Mouse (Mus musculus): ENCODE data around the gene Gm49339. TPM values are rescaled to one million over a fixed set of nuclear protein-coding genes. Genes with fewer than 3 reads are reported as not detected.
"Not testable (repeated sequence)": the region's sequence is repeated elsewhere in the genome, so short reads cannot be mapped to it uniquely, and the experiment has no call there.

Gm49339 gene
- not detected in 2 replicates for polyA plus RNA-seq (2016; fragmentation: Nextera tagmentation; extraction: Ambion mirVana)

DNA sequence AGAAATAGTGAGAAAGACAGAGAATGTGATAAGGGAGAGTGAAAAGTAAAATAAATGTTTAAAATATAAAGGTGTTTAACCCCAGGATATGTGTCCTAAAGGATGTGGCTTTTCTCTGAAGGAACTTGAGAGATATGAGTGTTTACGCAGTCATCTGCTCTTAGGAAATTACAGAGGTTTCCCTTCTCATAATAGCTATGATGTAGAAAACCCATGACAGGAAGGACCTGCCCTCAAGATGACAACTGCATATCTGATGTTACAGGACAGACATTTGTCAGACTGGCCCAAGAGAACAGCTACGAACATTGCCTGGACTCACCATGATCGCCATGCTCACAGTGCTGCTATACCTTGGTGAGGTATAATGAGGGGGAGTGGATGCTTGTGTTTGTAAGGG is at the start of gene Gm49339, which contains the start of gene Lilr4b:
Gene Gm49339 (plus strand): TSS at position 216 of the 400 bp plus-strand sequence.
Gene Lilr4b (plus strand): TSS at position 236 of the 400 bp plus-strand sequence.
- WGBS = 94% methylated on average over 1 of the region's 3 CpGs
- H3K27me3 ChIP-seq; H3K4me3 ChIP-seq; H3K27ac ChIP-seq; ATAC-seq (ENCODE audit: low FRiP score); H3K4me1 ChIP-seq; H3K9ac ChIP-seq; H3K4me2 ChIP-seq (replicated peaks); H3K9me3 ChIP-seq (replicated peaks); H3K36me3 ChIP-seq: not testable (repeated sequence)

DNA sequence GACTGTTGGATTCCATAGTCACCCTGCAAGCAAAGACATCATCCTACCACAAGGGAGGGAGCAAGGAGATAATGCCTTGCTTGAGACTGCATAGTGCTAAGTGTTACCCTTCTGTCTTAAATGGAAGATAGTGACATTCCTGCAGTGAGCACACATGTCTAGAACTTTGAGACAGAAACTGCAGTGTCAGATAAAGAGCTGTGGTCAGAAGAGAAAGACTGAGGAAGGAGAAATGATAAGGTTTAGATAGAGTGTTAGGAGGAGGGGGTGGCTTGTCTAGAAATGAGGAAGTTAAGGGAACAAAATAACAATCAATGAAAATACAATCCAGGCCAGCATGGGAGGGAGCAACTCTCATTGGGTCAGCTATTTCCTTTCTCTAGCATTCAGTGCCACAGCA is 47.5 kb upstream of the Gm49339 start:
- Histone ChIP-seq H3K4me2 (replicated peaks) (no peak overlapping the region), H3K4me1 (no peaks in the 10 kb centered on the region), H3K27ac (no peak overlapping the region), H3K9me3 (replicated peaks) (no peaks in the 10 kb centered on the region), H3K27me3 (no peaks in the 10 kb centered on the region), H3K4me3 (no peak overlapping the region), H3K36me3 (no peaks in the 10 kb centered on the region), H3K9ac (no peak overlapping the region)
- ATAC-seq (ENCODE audit: low FRiP score) = no peak

DNA sequence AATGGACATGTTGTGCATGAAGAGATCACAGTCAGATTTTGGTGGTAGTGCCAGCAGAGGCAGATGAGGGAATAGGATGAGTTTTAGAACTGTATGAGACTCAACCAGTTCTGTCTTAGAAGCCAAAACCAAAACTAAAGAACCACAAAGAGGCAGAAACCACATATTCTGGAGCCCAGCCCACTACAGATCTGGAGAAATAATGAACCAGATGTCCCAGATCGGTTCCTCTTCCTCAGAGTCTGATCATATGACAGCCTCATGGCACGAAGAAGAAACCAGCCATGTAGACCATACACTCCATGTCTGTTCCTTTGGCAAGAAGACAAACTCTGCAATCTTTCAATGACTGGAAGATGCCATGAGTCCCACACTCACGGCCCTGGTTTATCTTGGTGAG is 44.7 kb upstream of the Gm49339 start:
- Histone ChIP-seq H3K27ac (no peak overlapping the region), H3K4me2 (replicated peaks) (no peak overlapping the region), H3K9ac (no peak overlapping the region), H3K36me3 (no peaks in the 10 kb centered on the region), H3K4me1 (no peaks in the 10 kb centered on the region), H3K9me3 (replicated peaks) (no peaks in the 10 kb centered on the region), H3K27me3 (no peaks in the 10 kb centered on the region), H3K4me3 (no peak overlapping the region)
- ATAC-seq (ENCODE audit: low FRiP score) = no peak
- 89% methylated on average over 3 of the region's 3 CpGs for WGBS

DNA sequence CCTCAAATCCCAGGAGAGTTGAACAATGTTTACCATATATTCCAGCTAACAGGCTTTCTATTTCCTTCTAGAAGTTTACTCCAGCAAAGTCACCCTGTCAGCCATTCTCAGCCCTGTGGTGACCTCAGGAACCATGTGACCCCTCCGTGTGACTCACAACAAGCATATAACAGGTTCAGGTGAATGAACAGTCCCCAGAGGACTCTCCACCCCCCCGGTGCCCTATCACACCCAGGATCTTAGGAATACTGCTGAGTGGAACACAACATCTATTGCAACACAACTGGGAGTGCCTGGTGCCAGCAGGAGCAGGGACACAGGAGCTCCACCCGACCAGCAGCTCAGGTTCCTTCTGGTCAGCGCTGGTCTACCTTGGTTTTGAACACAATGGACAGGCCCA is 28.8 kb upstream of the Gm49339 start:
- Histone ChIP-seq H3K9me3 (replicated peaks) (no peaks in the 10 kb centered on the region), H3K4me3 (no peak overlapping the region), H3K4me2 (replicated peaks) (no peak overlapping the region), H3K4me1 (no peaks in the 10 kb centered on the region), H3K36me3 (no peaks in the 10 kb centered on the region), H3K27me3 (no peaks in the 10 kb centered on the region), H3K9ac (no peak overlapping the region), H3K27ac (no peak overlapping the region)
- WGBS = 85% methylated on average over 4 of the region's 4 CpGs
- no peak for ATAC-seq (ENCODE audit: low FRiP score)

DNA sequence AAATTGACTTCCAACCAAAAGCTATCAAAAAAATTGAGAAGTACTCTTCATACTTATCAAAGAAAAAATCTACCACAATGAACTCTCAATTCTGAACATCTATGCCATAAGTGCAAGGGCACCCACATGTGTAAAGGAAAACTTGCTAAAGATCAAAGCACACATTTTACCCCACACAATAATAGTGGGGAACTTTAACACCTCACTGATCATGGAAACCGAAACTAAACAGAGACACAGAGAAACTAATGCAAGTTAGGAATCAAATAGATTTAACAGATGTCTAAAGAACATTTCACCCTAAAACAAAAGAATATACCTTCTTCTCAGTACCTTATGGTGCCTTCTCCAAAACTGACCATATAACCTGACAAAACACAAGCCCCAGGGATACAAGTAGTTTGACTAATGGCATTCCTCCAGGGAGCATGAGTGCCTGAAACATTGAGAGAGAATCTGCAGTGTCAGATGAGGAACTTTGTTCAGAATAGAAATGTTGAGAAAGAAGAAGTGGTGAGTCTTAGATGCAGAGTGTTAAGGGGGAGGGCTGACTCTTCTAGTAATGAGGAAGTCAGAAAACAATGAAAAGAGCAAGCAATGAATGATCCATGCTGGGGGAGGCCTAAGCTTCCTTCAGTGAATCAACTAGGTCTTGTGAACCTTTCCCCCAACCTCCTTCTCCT is 26.7 kb upstream of the Gm49339 start:
- Histone ChIP-seq H3K36me3 (no peaks in the 10 kb centered on the region), H3K4me1 (no peaks in the 10 kb centered on the region), H3K9ac (no peak overlapping the region), H3K4me3 (no peak overlapping the region), H3K27ac (no peak overlapping the region), H3K4me2 (replicated peaks) (no peak overlapping the region), H3K9me3 (replicated peaks) (no peaks in the 10 kb centered on the region), H3K27me3 (no peaks in the 10 kb centered on the region)
- WGBS = 79% methylated on average over 1 of the region's 1 CpGs
- no peak for ATAC-seq (ENCODE audit: low FRiP score)

DNA sequence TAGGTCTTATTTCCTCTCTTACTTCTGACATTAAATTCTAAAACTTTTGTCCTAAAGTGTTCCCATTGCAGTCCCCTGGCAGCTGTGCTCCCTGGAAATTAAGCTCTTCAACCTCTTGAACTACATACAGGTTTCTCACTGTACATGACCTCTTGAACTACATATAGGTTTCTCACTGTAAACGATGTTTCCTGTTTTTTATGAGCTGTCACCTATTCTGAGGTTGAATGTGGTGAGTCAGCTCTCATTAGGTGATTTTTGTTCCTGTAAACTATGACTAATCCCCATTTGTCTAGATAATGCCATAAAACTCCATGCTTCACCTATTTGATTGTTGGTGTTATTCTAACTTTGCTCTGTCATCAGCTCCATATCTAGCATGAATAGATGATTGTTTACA is 26.0 kb upstream of the Gm49339 start:
- no peaks in the 10 kb centered on the region for H3K36me3 ChIP-seq
- no peaks in the 10 kb centered on the region for H3K9me3 ChIP-seq (replicated peaks)
- H3K27me3 ChIP-seq = no peaks in the 10 kb centered on the region
- no peak overlapping the region for H3K27ac ChIP-seq
- WGBS = 79% methylated on average over 1 of the region's 1 CpGs
- H3K4me1 ChIP-seq = no peaks in the 10 kb centered on the region
- no peak for ATAC-seq (ENCODE audit: low FRiP score)
- no peak overlapping the region for H3K4me3 ChIP-seq
- no peak overlapping the region for H3K9ac ChIP-seq
- H3K4me2 ChIP-seq (replicated peaks) = no peak overlapping the region

DNA sequence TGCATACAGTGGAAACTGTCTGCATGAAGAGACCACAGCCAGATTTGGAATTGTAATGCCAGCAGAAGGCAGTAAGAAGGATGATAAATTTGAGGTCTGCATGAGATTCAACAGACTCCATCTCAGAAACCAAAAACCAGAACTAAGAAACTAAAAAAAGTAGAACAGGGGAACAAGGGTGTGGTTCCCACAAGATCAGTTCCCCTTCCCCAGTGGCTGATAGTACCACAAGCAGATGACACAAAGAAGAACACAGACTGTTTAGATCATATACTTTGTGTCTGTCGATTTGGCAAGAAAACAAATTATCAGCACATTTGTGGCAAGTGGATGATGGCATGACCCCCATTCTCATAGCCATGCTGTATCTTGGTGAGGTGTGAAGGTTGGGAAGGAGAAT is 24.6 kb upstream of the Gm49339 start:
- Histone ChIP-seq H3K27me3 (no peaks in the 10 kb centered on the region), H3K4me3 (no peak overlapping the region), H3K4me2 (replicated peaks) (no peak overlapping the region), H3K36me3 (no peaks in the 10 kb centered on the region), H3K27ac (no peak overlapping the region), H3K9ac (no peak overlapping the region), H3K9me3 (replicated peaks) (no peaks in the 10 kb centered on the region), H3K4me1 (no peaks in the 10 kb centered on the region)
- WGBS = 81% methylated on average over 1 of the region's 1 CpGs
- no peak for ATAC-seq (ENCODE audit: low FRiP score)

DNA sequence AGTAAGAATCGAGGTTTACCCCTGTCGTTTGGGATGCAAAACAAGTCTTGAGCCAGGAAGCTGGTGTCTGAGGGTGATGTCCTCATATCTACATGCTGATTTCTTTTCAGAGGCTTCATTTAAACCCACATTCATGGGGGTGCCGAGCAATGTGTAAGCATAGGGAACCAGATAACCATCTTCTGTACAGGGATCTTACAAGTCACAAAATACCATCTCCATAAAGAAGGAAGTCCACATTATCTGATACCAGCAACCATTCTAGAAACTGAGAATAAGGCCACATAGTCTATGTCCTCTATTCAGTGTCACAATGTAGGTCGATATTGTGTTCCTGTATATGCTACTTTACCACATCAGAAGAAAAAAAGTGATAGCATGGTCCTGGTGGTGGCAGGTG is 24.0 kb upstream of the Gm49339 start:
- 79% methylated on average over 4 of the region's 4 CpGs for WGBS
- H3K4me3 ChIP-seq = no peak overlapping the region

DNA sequence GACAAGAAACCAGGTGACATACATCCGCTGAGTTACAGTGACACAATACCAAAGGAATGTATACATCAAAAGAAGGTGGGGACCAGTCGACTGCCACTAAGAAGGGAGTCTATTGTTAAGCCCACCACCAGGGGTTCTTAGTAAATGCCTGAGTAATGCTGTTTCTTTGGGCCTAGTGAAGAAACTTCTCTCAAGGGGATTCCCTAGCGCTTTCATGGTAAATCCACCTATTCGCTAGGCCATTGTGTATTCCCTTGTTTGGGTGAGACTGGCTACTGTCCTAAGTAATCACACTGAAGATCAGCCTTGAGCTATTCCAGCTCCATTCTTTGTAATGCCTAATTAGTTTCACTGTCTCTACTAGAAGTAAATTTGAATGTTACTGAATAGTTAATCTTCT is 16.6 kb upstream of the Gm49339 start:
- H3K9ac ChIP-seq; H3K9me3 ChIP-seq (replicated peaks); H3K27me3 ChIP-seq; H3K4me1 ChIP-seq; ATAC-seq (ENCODE audit: low FRiP score); H3K4me2 ChIP-seq (replicated peaks); H3K4me3 ChIP-seq; H3K36me3 ChIP-seq; H3K27ac ChIP-seq: not testable (repeated sequence)
- 32% methylated on average over 4 of the region's 4 CpGs for WGBS

More for the DNA sequence above, 24.0 kb upstream of the Gm49339 start:
- no peaks in the 10 kb centered on the region for H3K27me3 ChIP-seq
- no peak overlapping the region for H3K9ac ChIP-seq
- no peak for ATAC-seq (ENCODE audit: low FRiP score)
- H3K4me1 ChIP-seq = no peaks in the 10 kb centered on the region
- H3K4me2 ChIP-seq (replicated peaks) = no peak overlapping the region
- H3K36me3 ChIP-seq = no peaks in the 10 kb centered on the region
- H3K27ac ChIP-seq = no peak overlapping the region
- no peaks in the 10 kb centered on the region for H3K9me3 ChIP-seq (replicated peaks)

DNA sequence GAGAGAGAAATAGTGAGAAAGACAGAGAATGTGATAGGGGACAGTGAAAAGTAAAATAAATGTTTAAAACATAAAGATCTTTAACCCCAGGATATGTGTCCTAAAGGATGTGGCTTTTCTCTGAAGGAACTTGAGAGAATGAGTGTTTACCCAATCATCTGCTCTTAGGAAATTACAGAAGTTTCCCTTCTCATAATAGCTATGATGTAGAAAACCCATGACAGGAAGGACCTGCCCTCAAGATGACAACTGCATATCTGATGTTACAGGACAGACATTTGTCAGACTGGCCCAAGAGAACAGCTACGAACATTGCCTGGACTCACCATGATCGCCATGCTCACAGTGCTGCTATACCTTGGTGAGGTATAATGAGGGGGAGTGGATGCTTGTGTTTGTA is 10.3 kb downstream of the Gm49339 start, which contains the start of gene Lilrb4a:
Gene Lilrb4a (plus strand): TSS at position 266 of the 400 bp plus-strand sequence.
- H3K36me3 ChIP-seq; H3K27me3 ChIP-seq; ATAC-seq (ENCODE audit: low FRiP score); H3K4me2 ChIP-seq (replicated peaks); H3K27ac ChIP-seq; H3K9me3 ChIP-seq (replicated peaks); H3K9ac ChIP-seq; H3K4me1 ChIP-seq; H3K4me3 ChIP-seq: not testable (repeated sequence)
- WGBS = no CpG with 5 or more reads among the region's 2 CpGs

DNA sequence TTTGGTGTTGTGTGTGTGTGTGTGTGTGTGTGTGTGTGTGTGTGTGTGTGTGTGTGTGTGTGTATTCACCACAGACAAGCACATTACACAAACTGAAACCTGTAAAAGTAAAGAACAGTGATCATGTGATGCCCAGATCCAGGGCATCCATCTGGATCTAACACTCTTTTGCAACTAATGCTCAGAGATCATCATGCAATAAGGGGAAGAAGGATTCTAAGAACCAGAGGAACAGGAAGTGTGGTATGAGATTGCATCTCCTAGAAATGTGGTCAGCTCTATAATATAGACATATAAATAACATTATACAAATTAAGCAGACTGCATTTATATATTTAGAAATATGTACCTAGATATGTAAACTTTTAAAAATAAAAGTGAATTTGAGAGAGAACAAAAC is 39.6 kb downstream of the Gm49339 start:
- no peaks in the 10 kb centered on the region for H3K4me1 ChIP-seq
- H3K27me3 ChIP-seq = no peaks in the 10 kb centered on the region
- no peak overlapping the region for H3K27ac ChIP-seq
- H3K9me3 ChIP-seq (replicated peaks) = no peaks in the 10 kb centered on the region
- no peak overlapping the region for H3K4me2 ChIP-seq (replicated peaks)
- no peak overlapping the region for H3K9ac ChIP-seq
- H3K36me3 ChIP-seq = no peaks in the 10 kb centered on the region
- H3K4me3 ChIP-seq = no peak overlapping the region
- ATAC-seq (ENCODE audit: low FRiP score) = no peak

DNA sequence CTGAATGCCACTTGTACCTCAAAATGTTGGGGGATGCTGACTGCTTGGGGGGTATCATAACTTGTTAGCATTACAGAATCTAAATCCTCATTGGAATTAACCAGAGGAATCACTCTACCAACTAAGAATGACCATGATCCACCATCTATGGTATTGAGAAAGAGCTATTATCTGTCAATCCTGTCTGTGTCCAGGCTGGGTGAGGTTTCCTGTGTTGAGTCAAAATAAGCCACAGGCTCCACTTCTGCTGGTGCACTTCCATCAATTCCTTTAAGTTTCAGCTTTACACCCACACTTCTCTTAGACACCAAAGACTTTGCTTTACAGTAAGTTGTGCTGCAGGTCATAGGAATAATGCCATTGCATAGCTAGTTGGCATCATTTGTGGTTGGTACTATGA is 41.0 kb downstream of the Gm49339 start:
- H3K4me2 ChIP-seq (replicated peaks) = no peak overlapping the region
- no peaks in the 10 kb centered on the region for H3K36me3 ChIP-seq
- ATAC-seq (ENCODE audit: low FRiP score) = no peak
- H3K4me3 ChIP-seq = no peak overlapping the region
- H3K9ac ChIP-seq = no peak overlapping the region
- H3K9me3 ChIP-seq (replicated peaks) = no peaks in the 10 kb centered on the region
- no peak overlapping the region for H3K27ac ChIP-seq
- H3K27me3 ChIP-seq = no peaks in the 10 kb centered on the region
- no peaks in the 10 kb centered on the region for H3K4me1 ChIP-seq

DNA sequence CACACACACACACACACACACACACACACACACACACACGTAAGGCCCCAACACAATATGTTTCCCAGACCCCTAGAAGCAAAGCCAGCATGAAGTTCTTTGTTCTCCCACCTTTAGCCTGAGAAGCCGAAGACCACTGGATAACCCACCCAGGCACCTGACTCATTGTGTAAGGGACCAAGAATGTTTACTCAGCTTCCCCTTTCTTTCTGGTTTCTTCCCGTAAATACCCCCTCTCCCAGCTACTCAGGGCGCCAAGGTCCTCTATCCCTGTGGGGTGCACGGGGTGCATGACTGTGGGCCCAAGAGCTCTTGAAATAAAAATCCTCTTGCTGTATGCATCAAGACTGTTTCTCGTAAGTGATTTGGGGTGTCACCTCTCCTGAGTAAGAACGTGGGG is 45.7 kb downstream of the Gm49339 start:
- H3K4me1 ChIP-seq = no peaks in the 10 kb centered on the region
- no peak overlapping the region for H3K4me3 ChIP-seq
- no peaks in the 10 kb centered on the region for H3K27me3 ChIP-seq
- H3K36me3 ChIP-seq = no peaks in the 10 kb centered on the region
- ATAC-seq (ENCODE audit: low FRiP score) = no peak
- H3K27ac ChIP-seq = no peak overlapping the region
- 74% methylated on average over 7 of the region's 7 CpGs for WGBS
- H3K9ac ChIP-seq = no peak overlapping the region
- no peak overlapping the region for H3K4me2 ChIP-seq (replicated peaks)
- H3K9me3 ChIP-seq (replicated peaks) = no peaks in the 10 kb centered on the region

All from hindbrain, embryonic 12.5 days (tissue).